Mouse (Mus musculus) 3T3-L1 (cell line): ENCODE data around the gene Timd4.
A peak's percentile ranks its signal among the peaks of the same experiment; 100 is the strongest.

ENCODE experiments used
- DNase-seq: peaks from one replicate; pipeline ENCODE4 v3.0.0-alpha.2; 2015; ENCODE audit warnings: low read depth, low spot score

Timd4 gene

GRCm38 (mm10) chr11:46810511-46810910, at the start of gene Timd4:
Gene Timd4, plus strand, starts transcription at chr11:46810800.
- DNase-seq: no peak

GRCm38 (mm10) chr11:46776879-46777278, 33.7 kb upstream of the Timd4 start:
- no peak for DNase-seq

GRCm38 (mm10) chr11:46779811-46780210, 30.8 kb upstream of the Timd4 start:
- peak; percentile 6 for DNase-seq

- DNase-seq: peak; percentile 24
Observed at GRCm38 (mm10) chr11:46804440-46804839, 6.2 kb upstream of the Timd4 start.

- no peak for DNase-seq
Observed at GRCm38 (mm10) chr11:46817692-46818091, 7.1 kb downstream of the Timd4 start.

- DNase-seq: no peak
Observed at GRCm38 (mm10) chr11:46819930-46820329, 9.3 kb downstream of the Timd4 start.

- no peak for DNase-seq
Observed at GRCm38 (mm10) chr11:46830348-46830747, 19.7 kb downstream of the Timd4 start.

- DNase-seq: no peak
Observed at GRCm38 (mm10) chr11:46835080-46835479, 24.5 kb downstream of the Timd4 start.

GRCm38 (mm10) chr11:46842015-46842726, 31.6 kb downstream of the Timd4 start:
- DNase-seq: no peak

GRCm38 (mm10) chr11:46846661-46847060, 36.1 kb downstream of the Timd4 start:
- peak; percentile 10 for DNase-seq

- no peak for DNase-seq
Observed at GRCm38 (mm10) chr11:46847827-46848220, 37.2 kb downstream of the Timd4 start.

- peak; percentile 12 for DNase-seq
Observed at GRCm38 (mm10) chr11:46848221-46848971, 37.8 kb downstream of the Timd4 start.

- DNase-seq: peak; percentile 48
Observed at GRCm38 (mm10) chr11:46864809-46865208, 54.2 kb downstream of the Timd4 start.

GRCm38 (mm10) chr11:46868594-46868993, 58.0 kb downstream of the Timd4 start:
- no peak for DNase-seq

- no peak for DNase-seq
Observed at GRCm38 (mm10) chr11:46875774-46876173, 65.2 kb downstream of the Timd4 start.

GRCm38 (mm10) chr11:46882456-46882855, 71.9 kb downstream of the Timd4 start:
- no peak for DNase-seq

- no peak for DNase-seq
Observed at GRCm38 (mm10) chr11:46889093-46889492, 78.5 kb downstream of the Timd4 start.
